Mouse (Mus musculus): Measurements from ENCODE around the gene Cdc42ep4.

The Cdc42ep4 gene

DNA sequence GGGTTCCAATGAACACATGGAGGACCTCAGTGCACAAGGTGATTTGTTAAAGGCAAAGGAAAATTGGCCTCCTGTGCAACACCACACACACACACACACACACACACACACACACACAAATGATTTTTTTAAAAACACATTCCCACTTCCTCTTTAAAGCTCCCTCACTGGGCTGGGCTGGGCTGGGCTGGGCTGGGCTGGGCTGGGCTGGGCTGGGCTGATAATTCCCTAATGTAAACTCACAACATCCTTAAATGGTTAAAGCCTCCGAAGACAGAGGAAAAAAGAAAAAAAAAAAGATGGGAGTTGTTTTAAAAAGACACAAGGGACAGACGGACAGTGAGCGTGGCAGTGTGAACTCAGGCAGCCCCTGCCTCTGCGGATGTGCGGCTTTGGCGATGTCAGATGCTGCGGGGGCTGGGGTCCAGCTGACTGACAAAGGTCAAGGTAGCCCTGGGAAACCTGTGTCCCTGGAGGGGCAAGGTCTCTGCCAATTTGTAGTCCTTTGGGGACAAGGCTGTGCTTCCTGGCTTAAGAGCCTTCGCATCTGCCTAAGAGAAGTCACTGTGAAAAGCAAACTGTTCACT is 26.3 kb upstream of the Cdc42ep4 start:
- DNase-seq (ENCODE audit: low read depth), result peak; percentile 20

DNA sequence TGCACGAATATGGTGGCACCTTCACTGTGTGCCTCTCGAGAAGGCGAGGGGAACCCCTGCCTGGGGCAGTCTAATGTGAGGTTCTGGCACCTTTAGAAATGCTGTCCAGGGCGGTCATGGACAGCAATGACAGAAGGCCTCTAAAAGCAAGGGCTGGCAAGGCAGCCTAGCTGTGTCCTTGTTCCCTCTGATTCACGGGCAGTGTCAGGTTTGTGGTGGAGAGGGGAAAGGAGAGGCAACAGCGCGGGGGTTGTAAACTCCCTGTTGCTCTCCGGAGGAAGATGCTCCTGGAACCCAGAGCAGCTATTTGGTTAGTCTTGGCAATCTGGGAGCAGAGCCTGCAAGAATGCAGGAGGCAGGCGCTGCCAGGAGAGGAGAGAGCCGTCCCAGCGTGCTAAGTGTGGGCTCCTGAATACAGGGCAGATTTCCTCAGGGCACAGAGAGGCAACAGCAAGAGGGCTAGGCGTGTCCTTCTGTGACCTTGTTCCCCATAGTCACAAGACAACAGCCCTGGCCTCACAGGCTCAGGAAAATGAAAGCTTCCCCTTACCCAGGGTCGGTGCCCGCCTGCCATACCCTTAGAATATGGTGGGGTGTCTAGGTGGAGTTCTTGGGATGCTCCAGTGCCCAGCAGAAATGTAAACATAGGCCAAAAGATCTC is 25.3 kb upstream of the Cdc42ep4 start:
- DNase-seq (ENCODE audit: low read depth), result no peak

DNA sequence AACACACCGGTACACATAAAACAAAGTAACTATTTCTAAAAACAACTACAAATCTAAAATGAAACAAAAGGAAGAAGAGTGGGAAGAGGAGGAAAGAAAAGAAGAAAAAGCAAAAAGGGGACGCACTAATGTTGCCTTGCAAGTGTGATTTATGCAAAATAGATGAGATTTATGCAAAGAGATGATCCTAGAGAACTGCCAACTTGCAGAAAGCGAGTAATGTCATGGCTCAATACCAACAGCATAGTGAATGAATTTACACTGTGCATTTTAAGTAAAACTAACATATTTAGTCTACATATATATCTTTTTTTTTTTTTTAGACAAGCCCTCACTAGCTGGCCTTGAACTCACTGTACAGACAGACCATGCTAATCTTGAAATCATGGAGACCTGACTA is 23.1 kb upstream of the Cdc42ep4 start:
- DNase-seq (ENCODE audit: low read depth), result no peak

DNA sequence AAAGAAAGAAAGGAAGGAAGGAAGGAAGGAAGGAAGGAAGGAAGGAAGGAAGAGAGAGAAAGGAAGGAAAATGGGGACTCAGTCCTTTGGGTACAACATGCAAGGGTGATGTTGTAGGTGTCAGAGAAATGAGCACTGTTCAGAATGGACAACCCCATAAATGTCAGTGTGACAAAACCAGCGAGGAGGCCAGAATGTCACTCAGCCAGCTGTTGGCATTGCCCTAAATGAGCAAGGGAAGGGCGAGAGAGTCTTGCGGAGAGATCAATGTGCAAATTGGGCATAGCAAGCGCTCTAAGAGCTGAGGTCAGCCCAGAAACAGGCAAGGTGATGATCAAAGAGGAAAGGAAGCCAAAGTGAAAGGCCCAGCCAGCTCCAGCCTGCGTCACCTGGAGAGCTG is 21.5 kb upstream of the Cdc42ep4 start:
- no peak for DNase-seq (ENCODE audit: low read depth)

DNA sequence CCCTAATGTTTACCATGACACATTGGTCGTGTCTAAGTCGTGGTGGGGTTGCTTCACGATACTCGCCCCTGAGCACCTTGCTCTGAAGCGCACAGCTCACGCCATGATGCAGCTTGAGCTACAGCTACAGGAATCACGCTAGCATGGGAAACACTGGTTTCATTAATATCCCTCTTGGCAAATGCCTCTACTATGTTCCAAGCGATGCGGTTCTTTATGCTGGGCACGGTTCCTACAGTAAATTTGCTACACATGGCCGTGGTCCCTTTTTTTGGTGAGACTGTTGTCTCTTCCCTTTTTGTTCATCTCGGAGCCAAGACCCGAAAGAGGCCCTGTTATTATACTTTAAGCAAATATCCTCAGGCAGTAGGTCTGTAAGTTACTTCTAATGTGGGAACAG is 19.5 kb upstream of the Cdc42ep4 start:
- no peak for DNase-seq (ENCODE audit: low read depth)

DNA sequence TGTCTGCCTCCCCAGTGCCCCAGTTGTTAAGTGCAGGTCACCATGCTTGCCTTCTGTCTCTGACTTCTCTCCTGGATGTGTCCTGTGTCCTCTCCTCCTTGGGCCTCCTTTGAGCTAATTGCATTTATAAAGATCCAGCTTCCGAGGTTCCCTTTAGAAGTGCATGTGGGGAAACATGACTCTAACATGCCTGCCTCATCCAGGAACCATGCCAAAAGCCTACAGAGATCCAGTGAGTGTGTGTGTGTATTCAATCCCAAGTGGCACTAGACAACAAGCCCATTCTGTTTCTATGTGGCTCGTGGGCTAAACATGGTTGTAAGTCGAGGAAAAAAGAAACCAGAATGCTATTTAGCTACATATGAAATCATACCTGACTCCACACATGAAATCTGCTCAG is 16.7 kb upstream of the Cdc42ep4 start:
- no peak for DNase-seq (ENCODE audit: low read depth)

DNA sequence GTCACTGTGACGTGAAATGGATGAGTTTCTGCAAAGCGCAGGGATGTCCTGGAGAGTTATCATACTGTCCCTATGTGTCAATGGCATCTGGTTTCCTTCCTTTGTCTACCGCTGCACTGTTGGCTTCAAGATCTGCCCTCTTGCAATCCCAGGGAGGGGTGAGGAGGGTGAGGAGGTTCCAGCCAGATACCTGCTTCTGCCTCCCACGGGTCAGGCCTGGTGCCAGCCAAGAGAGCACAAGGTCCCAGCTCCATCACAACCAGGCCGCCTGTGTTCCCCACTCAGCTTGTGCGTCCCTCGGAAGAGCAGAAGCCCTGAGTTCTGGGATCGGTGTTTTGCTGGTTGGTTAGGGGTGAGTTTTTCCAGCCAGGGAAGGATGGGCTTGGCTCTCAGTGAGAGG is 15.6 kb upstream of the Cdc42ep4 start:
- no peak for DNase-seq (ENCODE audit: low read depth)

DNA sequence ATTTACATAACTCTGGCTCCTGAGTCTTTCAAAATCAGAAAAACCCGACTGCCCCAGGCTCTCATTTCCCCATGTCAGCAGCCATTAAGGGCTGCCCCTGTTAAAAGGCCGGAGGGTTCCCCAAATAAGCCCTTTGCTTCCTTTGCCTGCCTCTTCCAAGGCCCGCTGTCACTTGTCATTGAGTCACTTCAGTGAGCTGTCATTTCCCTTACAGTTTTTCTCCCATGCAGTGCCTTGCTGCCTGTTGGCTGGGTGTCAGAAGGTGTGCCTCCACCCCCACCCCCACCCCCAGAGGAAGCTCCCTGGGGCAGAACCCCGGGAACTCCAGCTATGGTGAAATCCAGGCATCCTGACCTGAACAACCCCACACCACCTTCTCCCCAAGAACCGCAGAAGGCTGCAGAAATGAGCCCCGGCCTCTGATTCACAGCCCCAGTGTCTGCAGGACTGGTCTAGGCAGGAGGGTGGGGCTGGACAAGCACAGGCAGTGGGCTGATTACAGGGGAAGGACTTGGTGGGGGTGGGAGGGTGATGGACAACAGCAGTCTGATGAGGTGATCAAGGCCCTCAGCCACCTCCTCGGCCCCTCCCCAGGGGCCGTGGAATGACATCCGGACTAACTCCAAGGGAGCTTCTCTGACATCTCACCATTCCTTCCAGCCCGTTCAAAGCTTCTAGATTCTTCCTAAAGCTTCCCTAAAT is 14.8 kb upstream of the Cdc42ep4 start:
- DNase-seq (ENCODE audit: low read depth), result peak; percentile 62

DNA sequence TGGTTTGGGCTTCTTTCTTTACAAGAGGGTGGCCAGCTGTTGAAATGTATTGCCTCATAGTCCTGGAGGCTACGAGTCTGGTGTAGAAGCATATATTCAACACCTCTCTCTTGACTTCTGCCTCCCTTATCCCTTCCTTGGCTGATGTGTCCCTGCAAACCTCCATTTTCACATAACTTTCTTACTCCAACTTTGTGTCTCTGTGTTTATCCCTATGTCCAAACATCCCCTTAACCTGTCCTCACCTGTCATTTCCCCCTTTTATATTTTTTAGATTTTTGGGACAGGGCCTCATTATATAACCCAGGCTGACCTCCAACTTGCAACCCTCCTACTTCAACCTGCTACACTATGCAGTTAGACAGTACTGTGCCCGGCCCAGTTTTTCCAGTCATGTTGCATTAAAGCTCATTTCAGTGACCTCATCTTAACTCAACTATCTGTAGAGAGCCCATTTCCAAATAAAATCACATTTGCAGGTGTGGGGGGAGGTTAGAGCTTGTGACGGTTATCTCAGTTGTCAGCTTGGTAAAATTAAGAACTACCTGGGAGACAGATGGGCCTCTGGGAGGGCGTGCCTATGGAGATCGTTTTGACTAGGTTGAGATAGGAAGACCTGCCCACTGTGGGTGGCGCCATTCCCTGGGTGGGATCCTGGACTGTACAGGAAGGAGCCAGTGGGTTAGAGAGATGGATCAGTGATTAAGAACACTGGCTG is 12.6 kb upstream of the Cdc42ep4 start:
- DNase-seq (ENCODE audit: low read depth), result peak; percentile 15

DNA sequence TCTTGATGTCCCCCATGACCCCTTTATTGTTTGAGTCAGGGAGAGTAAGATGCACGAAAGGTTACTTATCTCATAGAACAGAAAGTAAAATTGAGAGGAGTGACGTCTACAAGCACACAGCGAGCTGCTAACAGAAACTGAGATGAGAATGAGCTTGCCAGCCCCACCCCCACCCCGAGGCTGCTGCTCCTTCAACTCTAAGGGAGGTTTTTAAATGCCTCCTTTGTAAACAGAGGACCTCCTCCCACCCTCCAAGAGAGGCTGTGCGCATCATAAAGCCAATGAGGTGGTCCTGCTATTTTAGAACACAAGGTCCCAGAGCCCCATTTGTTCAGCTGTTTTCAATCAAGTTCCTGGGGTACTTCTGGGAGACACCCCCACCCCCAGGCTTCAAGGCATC is 11.8 kb upstream of the Cdc42ep4 start:
- DNase-seq (ENCODE audit: low read depth), result no peak

DNA sequence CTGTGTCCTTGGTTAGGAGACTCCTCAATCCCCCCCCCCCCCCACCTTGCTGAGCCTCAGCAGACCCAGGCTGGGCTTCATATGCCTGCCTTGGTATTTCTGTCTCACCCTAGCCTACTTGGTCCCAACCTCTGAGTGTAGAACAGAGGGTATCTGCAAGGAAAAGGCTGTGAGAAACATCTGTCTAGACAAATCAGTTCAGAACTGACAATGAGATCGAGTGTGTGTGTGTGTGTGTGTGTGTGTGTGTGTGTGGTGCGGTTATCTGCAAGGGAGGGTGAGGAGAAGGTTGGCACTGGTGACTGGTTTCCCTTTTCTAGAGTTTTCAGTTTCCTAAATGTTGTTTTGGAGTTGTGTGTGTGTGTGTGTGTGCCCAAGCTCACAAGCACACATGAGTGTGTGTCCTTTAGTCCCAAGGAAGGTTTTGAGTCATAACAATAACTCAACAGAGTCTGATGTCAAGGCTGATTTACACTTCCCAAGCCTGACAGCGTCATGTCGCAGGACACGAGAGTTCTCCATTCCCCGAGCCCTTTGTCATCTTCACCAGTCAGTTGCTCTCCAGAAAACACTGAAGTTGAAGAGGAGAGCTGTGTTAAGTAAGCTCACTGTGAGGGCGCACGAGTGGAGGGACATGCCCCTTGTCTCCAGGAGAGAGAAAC is 10.6 kb upstream of the Cdc42ep4 start:
- no peak for DNase-seq (ENCODE audit: low read depth)

DNA sequence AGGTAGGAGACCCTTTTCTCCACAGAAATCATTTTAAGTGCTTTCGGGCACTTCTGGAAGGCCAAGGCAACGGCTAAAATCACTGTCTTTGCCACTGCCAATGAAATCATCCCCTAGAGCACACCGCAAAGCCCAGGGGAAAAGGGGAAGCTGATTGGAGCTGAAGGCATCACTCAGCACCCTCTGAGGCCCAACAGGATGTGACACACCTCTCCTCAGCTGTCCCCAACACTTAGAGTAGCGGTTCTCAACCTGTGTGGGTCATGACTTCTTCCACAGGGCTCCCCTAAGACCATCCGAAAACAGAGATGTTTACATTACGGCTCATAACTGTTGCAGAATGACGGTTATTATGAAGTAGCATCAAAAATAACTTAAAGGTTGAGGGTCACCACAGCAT is 10.0 kb upstream of the Cdc42ep4 start:
- peak; percentile 24 for DNase-seq (ENCODE audit: low read depth)

DNA sequence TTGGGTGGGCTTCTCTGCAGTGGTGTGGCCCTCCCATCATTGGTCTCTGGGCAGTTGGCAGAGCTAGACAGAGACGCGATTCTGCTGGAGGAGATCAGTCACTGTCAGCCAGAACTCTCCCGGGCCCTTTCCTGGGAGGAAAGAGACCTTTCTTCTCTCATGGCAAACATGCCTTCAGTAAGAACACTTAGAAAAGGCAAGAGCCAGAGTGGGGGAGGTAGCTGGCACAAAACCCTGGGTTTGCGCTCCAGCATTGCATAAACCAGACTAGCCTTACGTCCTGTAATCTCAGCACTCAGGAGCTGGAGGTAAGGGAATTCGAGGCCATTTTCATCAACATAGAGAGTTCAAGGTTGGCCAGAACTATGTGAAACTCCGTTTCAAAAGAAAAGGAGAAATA is 8.8 kb upstream of the Cdc42ep4 start:
- DNase-seq (ENCODE audit: low read depth), result no peak

DNA sequence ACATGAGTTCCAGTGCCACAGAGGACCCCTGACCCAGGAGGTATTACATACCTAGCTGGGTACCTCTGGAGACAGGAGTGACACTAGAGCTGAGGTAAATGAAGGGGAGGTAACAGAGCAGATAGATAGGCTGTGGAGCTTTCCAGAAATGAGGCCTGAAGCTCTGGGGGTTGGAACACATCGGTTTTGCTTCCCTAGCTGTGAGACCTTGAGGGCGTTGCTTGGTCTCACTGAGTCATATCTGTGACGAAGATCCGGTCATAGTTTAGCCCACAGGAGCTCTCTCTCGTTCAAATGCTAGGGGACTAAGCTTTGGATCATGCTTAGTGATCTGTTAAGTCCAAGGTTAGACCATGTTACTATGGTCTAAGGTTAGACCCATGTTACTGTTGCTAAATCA is 7.2 kb upstream of the Cdc42ep4 start:
- peak; percentile 25 for DNase-seq (ENCODE audit: low read depth)

DNA sequence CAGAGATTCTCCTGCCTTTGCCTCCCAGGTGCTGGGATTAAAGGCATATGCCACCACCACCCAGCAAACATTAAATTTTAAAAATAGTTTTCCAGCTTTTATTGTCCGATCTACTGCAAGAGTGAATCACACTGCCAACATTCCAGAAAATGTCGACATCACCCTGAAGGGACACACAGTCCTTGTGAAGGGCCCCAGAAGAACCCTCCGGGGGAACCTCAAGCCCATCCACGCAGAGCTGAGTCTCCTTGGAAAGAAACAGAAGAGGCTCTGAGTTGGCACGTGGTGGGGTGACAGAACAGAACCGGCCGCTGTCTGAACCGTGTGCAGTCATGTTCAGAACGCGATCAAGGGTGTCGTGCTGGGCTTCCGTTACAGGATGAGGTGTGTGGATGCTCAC is 4.9 kb upstream of the Cdc42ep4 start:
- DNase-seq (ENCODE audit: low read depth), result no peak

DNA sequence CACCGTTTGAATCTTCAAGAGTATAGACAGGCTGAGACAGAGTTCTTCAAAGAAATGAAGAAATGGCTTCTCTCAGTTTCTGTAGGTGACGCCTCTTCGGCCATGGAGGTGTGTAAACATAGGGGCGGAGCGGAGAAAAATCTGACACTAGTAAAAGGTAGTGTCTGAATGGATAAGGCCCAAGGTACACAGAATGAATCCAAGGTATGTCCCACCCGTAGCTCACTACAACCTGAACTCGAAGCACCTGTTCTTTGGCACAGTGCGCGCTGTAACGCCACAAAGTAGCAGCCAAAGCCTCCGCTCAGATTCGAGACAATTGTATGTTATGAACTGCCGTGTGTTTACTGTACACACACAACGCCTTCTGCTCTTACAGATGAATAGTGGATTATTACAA is 4.2 kb upstream of the Cdc42ep4 start:
- DNase-seq (ENCODE audit: low read depth), result no peak

DNA sequence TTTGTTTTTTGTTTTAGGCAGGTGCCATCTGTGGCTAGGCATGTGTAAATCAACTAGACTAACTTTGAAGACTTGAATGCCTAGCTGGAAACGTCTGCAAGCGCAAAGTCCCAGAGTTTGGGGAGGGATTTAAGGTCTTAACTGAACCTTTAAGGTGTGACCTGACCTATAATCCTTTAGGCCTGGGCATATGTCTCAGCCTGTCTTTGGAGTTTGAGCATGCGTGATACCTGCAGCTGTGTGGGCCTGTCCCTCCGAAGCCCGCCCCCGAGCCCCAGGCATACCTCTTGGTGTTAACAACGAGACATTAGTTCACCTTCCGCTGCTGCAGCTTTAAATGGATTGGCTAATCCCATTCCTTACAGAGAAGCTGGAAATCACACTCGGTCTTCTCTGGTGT is 3.2 kb upstream of the Cdc42ep4 start:
- DNase-seq (ENCODE audit: low read depth), result no peak

DNA sequence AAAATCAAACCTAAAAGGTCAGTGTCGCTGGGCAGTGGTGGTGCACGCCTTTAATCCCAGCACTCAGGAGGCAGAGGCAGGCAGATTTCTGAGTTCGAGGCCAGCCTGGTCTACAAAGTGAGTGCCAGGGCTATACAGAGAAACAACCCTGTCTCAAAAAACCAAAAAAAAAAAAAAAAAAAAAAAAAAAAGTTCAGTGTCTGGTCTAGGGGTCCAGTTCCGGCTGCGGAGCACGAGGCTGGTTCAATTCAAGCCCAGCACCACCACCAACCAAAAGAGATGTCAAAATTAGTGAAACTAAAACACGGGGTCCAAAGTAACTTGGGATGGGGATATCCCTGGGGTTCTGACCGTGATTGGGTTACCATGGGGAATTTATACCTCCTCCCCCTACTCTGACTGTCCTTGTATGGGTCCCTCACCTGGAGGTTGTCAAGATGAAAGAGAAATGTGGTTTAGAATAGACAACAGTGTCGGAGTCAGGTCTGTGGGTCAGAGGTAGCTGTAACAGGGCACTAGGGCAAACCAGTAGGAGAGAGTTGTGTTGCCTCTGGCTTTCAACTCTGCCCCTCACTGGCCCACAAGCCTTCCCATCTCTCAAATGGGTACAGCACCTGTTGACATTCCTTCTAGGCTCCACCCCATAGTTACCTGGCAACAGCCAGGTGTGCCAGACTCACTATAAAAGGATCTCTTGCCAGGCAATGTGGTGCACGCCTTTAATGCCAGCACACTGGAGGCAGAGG is 1.2 kb upstream of the Cdc42ep4 start:
- DNase-seq (ENCODE audit: low read depth), result no peak

DNA sequence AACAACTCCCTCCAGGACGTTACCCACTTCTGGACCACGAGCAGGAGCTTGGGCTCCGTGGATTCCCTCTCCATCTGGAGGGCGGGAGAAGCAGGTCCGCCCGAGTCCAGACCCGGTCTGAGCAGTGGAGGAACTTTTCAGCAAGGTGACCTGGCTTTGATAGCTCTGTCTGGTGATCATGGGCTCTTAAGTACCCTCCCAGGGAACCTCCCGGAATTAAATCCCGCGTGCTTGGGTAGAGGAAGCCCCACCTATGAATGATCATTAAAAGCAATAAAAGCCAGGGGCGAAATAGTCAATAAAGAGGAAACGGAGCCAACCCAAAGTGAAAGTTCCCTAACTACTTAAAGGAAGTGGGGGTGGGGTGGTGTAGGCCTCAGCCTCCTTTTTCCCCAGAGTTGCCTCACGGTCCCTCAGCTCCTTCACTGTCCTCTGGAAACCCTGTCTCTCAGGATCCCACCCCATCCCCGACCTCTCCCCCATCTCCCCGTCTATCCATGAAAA is 529 bp upstream of the Cdc42ep4 start:
- no peak for DNase-seq (ENCODE audit: low read depth)

DNA sequence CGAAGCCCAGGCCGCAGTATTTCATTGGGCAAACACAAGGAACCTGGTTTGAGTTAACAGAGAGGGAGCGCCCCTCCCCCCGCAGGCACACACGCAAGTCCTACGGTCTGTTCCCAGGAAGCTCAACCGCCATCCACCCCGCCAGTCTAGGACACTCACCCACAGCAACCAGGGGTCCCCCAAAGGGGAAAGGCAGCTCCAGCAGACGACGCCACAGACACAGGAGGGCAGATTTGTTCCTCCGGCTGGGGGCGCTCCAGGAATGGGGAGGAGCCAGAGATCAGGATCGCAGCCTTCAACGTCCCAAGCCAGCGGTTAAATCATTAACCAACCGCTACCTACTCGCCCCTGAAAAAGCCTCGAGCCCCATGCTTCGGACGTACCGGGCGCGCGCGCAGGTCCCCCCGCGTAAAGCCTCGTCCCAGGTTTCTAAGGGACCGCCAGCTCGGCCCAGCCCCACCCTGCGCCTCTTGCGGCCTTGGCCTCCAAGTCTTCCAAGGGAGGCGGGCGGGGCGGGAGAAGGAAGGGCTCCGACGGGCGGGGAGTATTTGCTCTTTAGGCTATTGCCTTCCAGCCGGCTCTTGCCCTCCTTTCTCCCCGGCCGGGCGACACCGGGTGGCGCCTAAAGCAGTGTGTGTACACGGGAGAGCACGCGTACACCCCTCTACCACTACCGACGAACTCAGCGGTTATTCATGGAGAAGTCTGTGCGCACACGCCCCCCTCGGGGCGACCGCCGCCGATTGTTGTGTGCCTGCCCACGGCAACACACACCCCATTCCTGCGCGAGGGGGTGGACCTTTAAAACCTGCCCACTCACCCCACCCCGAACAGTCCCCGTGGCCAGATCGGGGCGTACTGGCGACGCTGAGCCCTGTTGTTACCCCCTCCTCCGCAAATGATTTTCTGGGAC is 854 bp downstream of the Cdc42ep4 start:
- peak; percentile 75 for DNase-seq (ENCODE audit: low read depth)

Data from 416B (cell line).